Mouse (Mus musculus): Measurements from ENCODE around the gene Slc24a4. TPM values are rescaled to one million over a fixed set of nuclear protein-coding genes. Genes with fewer than 3 reads are reported as not detected.
A peak's percentile ranks its signal among the peaks of the same experiment; 100 is the strongest.

Gene Slc24a4
- total and polyA plus RNA-seq, 2 experiments: not detected

DNA sequence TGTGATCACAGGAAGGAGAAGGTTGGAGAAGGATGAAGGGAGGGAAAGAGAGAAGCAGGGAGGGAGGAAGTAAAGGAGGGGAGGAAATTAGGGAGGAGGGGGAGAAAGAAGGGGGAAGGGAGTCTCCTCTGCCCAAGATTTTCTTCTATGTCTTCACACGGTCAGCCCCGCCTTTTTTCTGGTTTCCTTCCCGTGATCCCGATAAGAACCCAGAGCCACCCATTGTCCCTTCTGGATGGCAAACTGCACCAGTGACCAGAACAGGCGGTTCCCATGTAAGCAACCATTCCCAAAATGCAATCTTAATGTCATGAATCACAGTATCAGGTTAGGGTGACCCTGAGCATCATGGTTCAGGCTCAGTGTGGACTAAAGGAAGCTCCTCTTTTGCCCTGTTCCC lies 38.8 kb downstream of the Slc24a4 start:
- 80% methylated on average over 5 of the region's 5 CpGs for WGBS
- H3K4me3 ChIP-seq (ENCODE audit: insufficient read depth, low read depth, low read length): no peak overlapping the region
- H3K36me3 ChIP-seq (ENCODE audit: control insufficient read depth, insufficient read depth, low read length): no peaks in the 10 kb centered on the region
- no peak for DNase-seq (ENCODE audit: extremely low read depth, low read depth, low spot score)
- H3K27me3 ChIP-seq (ENCODE audit: control insufficient read depth, insufficient read depth, low read length): no peaks in the 10 kb centered on the region
- no peaks in the 10 kb centered on the region for H3K79me2 ChIP-seq (ENCODE audit: control insufficient read depth, insufficient read depth, low read length)
- no peaks in the 10 kb centered on the region for H3K4me1 ChIP-seq (ENCODE audit: control insufficient read depth, insufficient read depth, low read length)
- no peak overlapping the region for H3K27ac ChIP-seq (replicated peaks; ENCODE audit: insufficient read depth, low read depth, low read length)
- H3K9ac ChIP-seq (ENCODE audit: low read depth, low read length): no peak overlapping the region
- TF ChIP-seq POLR2A (IDR thresholded peaks at IDR 0.05; ENCODE audit: extremely low read depth, insufficient read depth, low read length): no peak
- TF ChIP-seq CTCF (IDR thresholded peaks at IDR 0.05; ENCODE audit: low read depth, low read length): no peak

DNA sequence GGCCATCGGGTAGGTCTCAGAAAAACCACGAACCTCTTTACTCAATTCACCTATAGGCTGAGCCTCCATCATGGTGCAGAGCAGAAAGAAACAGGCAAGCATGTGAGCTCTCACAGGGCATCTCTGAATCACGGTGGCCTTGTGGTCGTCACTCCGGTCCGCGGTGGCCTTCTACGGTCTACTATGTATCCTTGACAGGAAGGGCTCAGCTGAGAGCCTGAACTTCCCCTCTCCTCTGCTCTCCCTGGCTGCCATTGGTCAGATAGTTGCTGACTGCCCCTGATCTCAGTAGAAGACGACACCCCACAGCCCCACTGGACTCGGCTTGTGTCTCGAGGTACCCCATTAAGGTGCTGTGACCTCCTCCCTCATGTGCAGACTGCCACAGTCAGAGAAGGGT lies 44.2 kb downstream of the Slc24a4 start:
- WGBS: 89% methylated on average over 11 of the region's 11 CpGs
- Histone ChIP-seq H3K36me3 (ENCODE audit: control insufficient read depth, insufficient read depth, low read length) (no peaks in the 10 kb centered on the region), H3K4me1 (ENCODE audit: control insufficient read depth, insufficient read depth, low read length) (no peaks in the 10 kb centered on the region), H3K27me3 (ENCODE audit: control insufficient read depth, insufficient read depth, low read length) (no peaks in the 10 kb centered on the region), H3K79me2 (ENCODE audit: control insufficient read depth, insufficient read depth, low read length) (no peaks in the 10 kb centered on the region), H3K9ac (ENCODE audit: low read depth, low read length) (no peak overlapping the region), H3K4me3 (ENCODE audit: insufficient read depth, low read depth, low read length) (no peak overlapping the region), H3K27ac (replicated peaks; ENCODE audit: insufficient read depth, low read depth, low read length) (no peak overlapping the region)
- TF ChIP-seq POLR2A (IDR thresholded peaks at IDR 0.05; ENCODE audit: extremely low read depth, insufficient read depth, low read length): no peak
- TF ChIP-seq CTCF (IDR thresholded peaks at IDR 0.05; ENCODE audit: low read depth, low read length): no peak
- DNase-seq (ENCODE audit: extremely low read depth, low read depth, low spot score): no peak

DNA sequence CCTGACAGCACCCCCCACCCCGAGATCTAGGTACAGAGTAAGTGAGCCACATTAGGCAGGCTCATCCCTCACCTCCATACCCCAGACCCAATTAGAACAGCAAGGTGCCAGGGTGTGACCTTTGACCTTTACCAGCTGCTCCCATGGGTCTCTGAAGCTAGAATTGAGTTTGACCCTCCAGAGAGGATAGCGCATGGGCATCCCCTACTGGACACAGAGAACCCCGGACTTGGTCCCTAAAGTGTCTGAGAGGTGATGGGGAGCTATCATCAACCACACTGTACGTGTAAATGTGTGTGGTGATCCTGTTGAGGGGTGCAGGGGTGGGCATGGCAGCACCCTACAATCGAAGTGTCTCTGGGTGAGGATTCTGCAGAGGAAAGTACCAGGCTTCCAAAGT lies 44.8 kb downstream of the Slc24a4 start:
- TF ChIP-seq POLR2A (IDR thresholded peaks at IDR 0.05; ENCODE audit: extremely low read depth, insufficient read depth, low read length) (no peak), CTCF (IDR thresholded peaks at IDR 0.05; ENCODE audit: low read depth, low read length) (peak; percentile 21; the same call in 1 of the 2 replicates)
- no peak overlapping the region for H3K27ac ChIP-seq (replicated peaks; ENCODE audit: insufficient read depth, low read depth, low read length)
- H3K27me3 ChIP-seq (ENCODE audit: control insufficient read depth, insufficient read depth, low read length): no peaks in the 10 kb centered on the region
- H3K79me2 ChIP-seq (ENCODE audit: control insufficient read depth, insufficient read depth, low read length): no peaks in the 10 kb centered on the region
- no peak for DNase-seq (ENCODE audit: extremely low read depth, low read depth, low spot score)
- H3K4me1 ChIP-seq (ENCODE audit: control insufficient read depth, insufficient read depth, low read length): no peaks in the 10 kb centered on the region
- H3K4me3 ChIP-seq (ENCODE audit: insufficient read depth, low read depth, low read length): no peak overlapping the region
- 88% methylated on average over 5 of the region's 5 CpGs for WGBS
- no peak overlapping the region for H3K9ac ChIP-seq (ENCODE audit: low read depth, low read length)
- no peaks in the 10 kb centered on the region for H3K36me3 ChIP-seq (ENCODE audit: control insufficient read depth, insufficient read depth, low read length)

DNA sequence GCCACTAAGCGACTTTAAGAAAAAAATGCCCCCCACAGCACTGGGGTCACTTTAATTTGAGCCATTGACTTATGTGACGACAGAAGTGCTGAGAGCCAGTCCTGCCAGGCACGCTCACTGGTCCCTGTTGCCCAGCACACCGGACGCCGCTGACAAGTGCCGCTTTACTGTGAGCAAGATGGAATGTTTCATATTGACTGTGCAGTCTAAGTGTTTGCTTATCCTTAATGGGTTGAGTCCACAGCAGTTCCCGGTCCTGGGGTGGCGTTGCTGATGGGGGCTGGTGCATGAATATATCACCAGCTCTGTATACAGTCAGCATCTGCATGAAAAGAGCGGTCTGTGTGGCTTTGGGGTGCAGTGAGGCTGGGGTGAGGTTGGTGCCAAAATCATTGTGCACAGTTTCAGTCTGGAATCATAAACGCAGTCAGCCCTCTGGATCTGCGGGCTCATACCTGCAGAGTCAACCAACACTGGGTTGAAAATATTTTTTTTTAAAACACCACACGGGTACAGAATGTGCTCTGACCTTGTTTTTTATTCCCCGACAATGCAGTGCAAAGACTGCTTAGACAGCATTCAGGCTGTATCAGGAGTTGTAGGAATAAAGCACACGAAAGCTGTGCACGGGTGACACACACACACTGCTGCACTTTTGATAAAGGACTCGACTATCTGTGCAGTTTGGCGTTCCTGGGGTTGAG lies 52.0 kb downstream of the Slc24a4 start:
- no peak for DNase-seq (ENCODE audit: extremely low read depth, low read depth, low spot score)
- Histone ChIP-seq H3K9ac (ENCODE audit: low read depth, low read length) (no peak overlapping the region), H3K36me3 (ENCODE audit: control insufficient read depth, insufficient read depth, low read length) (no peaks in the 10 kb centered on the region), H3K27me3 (ENCODE audit: control insufficient read depth, insufficient read depth, low read length) (no peaks in the 10 kb centered on the region), H3K27ac (replicated peaks; ENCODE audit: insufficient read depth, low read depth, low read length) (no peak overlapping the region), H3K4me3 (ENCODE audit: insufficient read depth, low read depth, low read length) (no peak overlapping the region), H3K79me2 (ENCODE audit: control insufficient read depth, insufficient read depth, low read length) (no peaks in the 10 kb centered on the region), H3K4me1 (ENCODE audit: control insufficient read depth, insufficient read depth, low read length) (no peaks in the 10 kb centered on the region)
- WGBS: 79% methylated on average over 18 of the region's 18 CpGs
- TF ChIP-seq POLR2A (IDR thresholded peaks at IDR 0.05; ENCODE audit: extremely low read depth, insufficient read depth, low read length): no peak
- no peak for TF ChIP-seq CTCF (IDR thresholded peaks at IDR 0.05; ENCODE audit: low read depth, low read length)

DNA sequence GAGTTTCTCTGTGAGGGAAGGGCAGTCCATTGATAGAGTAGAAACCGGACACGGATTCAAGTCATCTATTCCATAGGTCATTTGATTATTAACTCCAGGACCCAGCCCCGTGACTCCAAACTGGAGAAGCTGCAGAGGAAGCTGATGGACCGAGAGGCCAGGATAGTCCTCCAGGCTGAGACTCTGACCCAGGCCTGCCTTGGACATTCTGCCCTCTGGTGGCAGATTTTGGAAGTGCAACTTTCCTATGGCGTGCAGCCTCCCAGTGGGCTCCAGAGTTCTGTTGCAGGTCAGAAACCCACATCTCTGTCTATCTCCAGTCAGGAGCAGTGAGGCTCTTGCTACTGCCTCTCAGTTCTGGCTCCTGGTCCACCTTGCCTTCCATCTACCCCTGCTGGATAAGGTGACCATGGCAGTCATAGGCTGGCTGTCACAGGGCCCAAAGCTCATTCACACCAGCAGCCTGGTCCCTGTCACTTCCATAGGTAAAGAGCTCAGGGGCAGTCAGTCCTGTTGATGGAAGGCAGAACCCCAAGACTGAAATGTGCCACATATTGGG lies 53.3 kb downstream of the Slc24a4 start:
- no peak overlapping the region for H3K27ac ChIP-seq (replicated peaks; ENCODE audit: insufficient read depth, low read depth, low read length)
- WGBS: 47% methylated on average over 5 of the region's 5 CpGs
- no peaks in the 10 kb centered on the region for H3K79me2 ChIP-seq (ENCODE audit: control insufficient read depth, insufficient read depth, low read length)
- TF ChIP-seq CTCF (IDR thresholded peaks at IDR 0.05; ENCODE audit: low read depth, low read length) (peak; percentile 95), POLR2A (IDR thresholded peaks at IDR 0.05; ENCODE audit: extremely low read depth, insufficient read depth, low read length) (no peak)
- no peaks in the 10 kb centered on the region for H3K4me1 ChIP-seq (ENCODE audit: control insufficient read depth, insufficient read depth, low read length)
- H3K9ac ChIP-seq (ENCODE audit: low read depth, low read length): no peak overlapping the region
- H3K27me3 ChIP-seq (ENCODE audit: control insufficient read depth, insufficient read depth, low read length): no peaks in the 10 kb centered on the region
- DNase-seq (ENCODE audit: extremely low read depth, low read depth, low spot score): peak; percentile 16
- H3K4me3 ChIP-seq (ENCODE audit: insufficient read depth, low read depth, low read length): no peak overlapping the region
- no peaks in the 10 kb centered on the region for H3K36me3 ChIP-seq (ENCODE audit: control insufficient read depth, insufficient read depth, low read length)

DNA sequence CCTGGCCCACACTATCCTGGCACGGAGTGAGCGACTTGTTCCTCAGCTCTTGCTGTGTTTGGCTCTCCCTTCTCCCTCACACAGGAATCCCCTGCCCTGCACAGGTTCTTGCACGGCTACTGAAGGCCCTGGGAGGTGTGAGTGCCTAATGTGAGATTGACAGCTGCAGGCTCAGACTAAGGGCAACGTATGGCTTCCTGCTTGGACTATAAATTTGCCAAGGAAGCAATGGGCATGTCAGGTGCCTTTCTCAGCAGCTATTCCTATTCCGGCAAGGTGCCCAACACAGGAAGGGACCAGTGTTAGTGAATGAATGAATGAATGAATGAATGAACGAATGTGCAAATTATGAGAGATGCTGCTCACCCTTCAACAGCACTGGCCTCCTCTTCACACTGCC lies 54.1 kb downstream of the Slc24a4 start:
- Histone ChIP-seq H3K27ac (replicated peaks; ENCODE audit: insufficient read depth, low read depth, low read length) (no peak overlapping the region), H3K4me3 (ENCODE audit: insufficient read depth, low read depth, low read length) (no peak overlapping the region), H3K27me3 (ENCODE audit: control insufficient read depth, insufficient read depth, low read length) (no peaks in the 10 kb centered on the region), H3K79me2 (ENCODE audit: control insufficient read depth, insufficient read depth, low read length) (no peaks in the 10 kb centered on the region), H3K4me1 (ENCODE audit: control insufficient read depth, insufficient read depth, low read length) (no peaks in the 10 kb centered on the region), H3K36me3 (ENCODE audit: control insufficient read depth, insufficient read depth, low read length) (no peaks in the 10 kb centered on the region), H3K9ac (ENCODE audit: low read depth, low read length) (no peak overlapping the region)
- no peak for DNase-seq (ENCODE audit: extremely low read depth, low read depth, low spot score)
- WGBS: 85% methylated on average over 6 of the region's 6 CpGs
- TF ChIP-seq POLR2A (IDR thresholded peaks at IDR 0.05; ENCODE audit: extremely low read depth, insufficient read depth, low read length): no peak
- no peak for TF ChIP-seq CTCF (IDR thresholded peaks at IDR 0.05; ENCODE audit: low read depth, low read length)
